Mouse (Mus musculus): ENCODE data around the gene Rorb. TPM values are rescaled to one million over a fixed set of nuclear protein-coding genes. Genes with fewer than 3 reads are reported as not detected.

Gene Rorb
- polyA plus RNA-seq, 1 experiment: 0.06 TPM

DNA sequence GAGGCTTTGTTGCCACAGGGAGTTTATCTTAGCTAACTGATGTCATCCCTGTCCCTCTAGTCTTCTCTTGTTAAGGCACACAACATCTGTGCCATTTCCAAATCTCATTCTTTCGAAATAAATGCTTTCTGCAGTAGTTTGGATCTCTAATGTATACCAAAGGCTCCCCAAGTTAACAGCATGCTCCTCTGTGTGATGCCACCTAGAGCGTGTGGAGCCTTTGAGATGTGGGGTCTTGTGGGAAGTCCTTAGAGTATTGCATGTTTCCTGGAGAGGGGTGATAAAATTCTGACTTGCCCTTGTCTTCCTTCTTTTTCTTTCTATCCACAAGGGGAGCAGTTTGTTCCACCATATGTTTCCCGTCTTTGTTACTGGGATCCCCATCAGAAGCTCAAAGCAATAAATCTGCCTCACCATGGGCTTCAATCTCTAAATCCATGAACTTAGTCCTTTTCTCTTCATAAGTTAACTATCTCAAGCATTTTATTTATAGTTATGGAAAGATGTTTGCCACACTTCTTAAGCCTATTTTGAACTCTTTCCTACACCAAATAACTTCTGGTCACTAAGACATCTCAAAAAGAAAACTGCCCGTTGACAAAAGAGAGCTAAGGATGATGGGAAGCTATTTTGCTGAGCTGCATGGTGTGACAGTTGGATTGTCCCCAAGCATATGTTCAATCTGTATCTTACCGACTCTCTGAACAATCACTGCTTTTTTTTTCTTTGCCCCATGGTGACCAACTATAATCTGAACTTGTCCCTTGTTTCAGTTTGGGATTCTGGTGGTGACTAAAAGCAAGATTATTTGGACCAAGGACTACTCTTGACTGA is 76.3 kb downstream of the Rorb start:
- no peak for TF ChIP-seq POLR2A (IDR thresholded peaks at IDR 0.05; ENCODE audit: borderline replicate concordance, extremely low read depth, low read depth, low read length)
- no peak for TF ChIP-seq CTCF (IDR thresholded peaks at IDR 0.05; ENCODE audit: insufficient read depth, low read length)
- Histone ChIP-seq H3K4me3 (replicated peaks; ENCODE audit: extremely low read depth, low read depth, low read length) (no peak overlapping the region), H3K4me1 (ENCODE audit: control insufficient read depth, insufficient read depth, low read length) (no peaks in the 10 kb centered on the region)
- WGBS: 69% methylated on average over 5 of the region's 5 CpGs
- DNase-seq: no peak

DNA sequence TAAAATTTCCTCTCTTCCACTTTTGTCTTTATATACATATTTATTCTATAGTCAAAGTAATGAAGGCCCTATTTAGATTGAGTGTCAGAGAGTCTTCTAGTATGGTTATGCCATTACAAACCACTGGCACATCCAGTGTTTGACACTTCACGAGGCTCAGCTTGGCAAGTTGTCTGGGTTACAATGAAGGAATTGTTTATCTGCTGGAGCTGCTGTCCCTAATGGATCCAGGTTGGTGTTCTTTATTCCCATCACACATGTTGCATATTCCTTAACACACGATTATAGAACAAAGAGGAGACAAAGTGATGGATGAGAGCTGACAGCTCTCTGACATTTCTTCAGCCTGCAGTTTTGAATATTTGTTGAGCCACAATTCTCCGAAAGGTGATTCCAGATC is 77.0 kb downstream of the Rorb start:
- no peak for DNase-seq
- Histone ChIP-seq H3K4me1 (ENCODE audit: control insufficient read depth, insufficient read depth, low read length) (no peaks in the 10 kb centered on the region), H3K4me3 (replicated peaks; ENCODE audit: extremely low read depth, low read depth, low read length) (no peak overlapping the region)
- 59% methylated on average over 3 of the region's 3 CpGs for WGBS
- TF ChIP-seq CTCF (IDR thresholded peaks at IDR 0.05; ENCODE audit: insufficient read depth, low read length) (no peak), POLR2A (IDR thresholded peaks at IDR 0.05; ENCODE audit: borderline replicate concordance, extremely low read depth, low read depth, low read length) (no peak)

DNA sequence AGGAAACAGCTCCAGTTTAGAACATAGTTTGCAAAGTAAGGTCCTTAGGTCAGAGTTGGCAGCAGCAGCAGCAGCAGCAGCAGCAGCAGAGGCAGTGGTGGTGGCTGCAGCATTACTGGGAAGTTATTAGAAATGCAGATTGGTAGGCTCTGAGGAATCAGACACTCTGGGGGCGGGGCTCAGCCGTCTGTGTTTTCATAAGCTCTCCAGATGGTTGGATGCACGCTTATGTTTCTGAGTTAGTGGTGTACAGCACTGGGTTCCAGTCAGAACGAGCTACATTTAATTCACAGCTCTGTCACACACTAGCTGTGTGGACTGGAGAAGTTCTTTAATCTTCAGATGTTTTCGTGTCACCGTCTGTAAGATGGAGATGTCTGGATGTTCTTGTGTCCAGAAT is 105.9 kb downstream of the Rorb start:
- TF ChIP-seq POLR2A (IDR thresholded peaks at IDR 0.05; ENCODE audit: borderline replicate concordance, extremely low read depth, low read depth, low read length) (no peak), CTCF (IDR thresholded peaks at IDR 0.05; ENCODE audit: insufficient read depth, low read length) (no peak)
- 54% methylated on average over 6 of the region's 6 CpGs for WGBS
- no peak for DNase-seq
- Histone ChIP-seq H3K4me3 (replicated peaks; ENCODE audit: extremely low read depth, low read depth, low read length) (no peak overlapping the region), H3K4me1 (ENCODE audit: control insufficient read depth, insufficient read depth, low read length) (no peaks in the 10 kb centered on the region)

DNA sequence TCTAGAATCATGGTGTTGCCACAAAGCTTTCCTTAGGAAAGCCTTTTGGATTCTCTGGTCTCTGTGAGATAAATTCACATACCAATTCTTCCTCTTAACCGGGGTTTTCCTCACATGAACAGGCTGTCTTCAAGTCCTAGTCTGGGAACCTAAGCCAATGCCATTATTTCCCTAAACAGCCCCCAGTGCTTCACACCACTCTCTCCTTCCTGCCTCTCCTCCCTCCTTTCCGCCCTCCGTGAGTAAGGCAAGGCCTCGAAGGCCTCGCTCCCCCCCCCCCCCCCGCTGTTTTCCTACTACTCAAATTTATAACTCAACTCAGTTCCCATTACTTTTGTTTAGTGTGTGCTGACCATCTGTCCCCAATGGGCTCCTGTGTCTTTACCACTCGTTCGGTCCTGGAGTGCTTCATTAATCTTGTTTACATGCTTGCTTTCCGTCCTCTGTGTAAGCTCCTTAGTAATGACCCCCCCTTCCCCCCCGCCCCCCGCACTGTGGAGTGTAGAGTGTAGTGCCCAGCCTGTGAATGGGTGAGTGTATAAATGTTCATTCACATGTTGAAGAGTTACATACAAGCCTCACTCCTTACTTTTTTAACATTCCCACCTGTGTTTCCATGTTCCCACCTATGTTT is 106.9 kb downstream of the Rorb start:
- TF ChIP-seq CTCF (IDR thresholded peaks at IDR 0.05; ENCODE audit: insufficient read depth, low read length): no peak
- no peak for TF ChIP-seq POLR2A (IDR thresholded peaks at IDR 0.05; ENCODE audit: borderline replicate concordance, extremely low read depth, low read depth, low read length)
- WGBS: 39% methylated on average over 10 of the region's 11 CpGs
- H3K4me3 ChIP-seq (replicated peaks; ENCODE audit: extremely low read depth, low read depth, low read length): no peak overlapping the region
- H3K4me1 ChIP-seq (ENCODE audit: control insufficient read depth, insufficient read depth, low read length): no peaks in the 10 kb centered on the region
- no peak for DNase-seq

DNA sequence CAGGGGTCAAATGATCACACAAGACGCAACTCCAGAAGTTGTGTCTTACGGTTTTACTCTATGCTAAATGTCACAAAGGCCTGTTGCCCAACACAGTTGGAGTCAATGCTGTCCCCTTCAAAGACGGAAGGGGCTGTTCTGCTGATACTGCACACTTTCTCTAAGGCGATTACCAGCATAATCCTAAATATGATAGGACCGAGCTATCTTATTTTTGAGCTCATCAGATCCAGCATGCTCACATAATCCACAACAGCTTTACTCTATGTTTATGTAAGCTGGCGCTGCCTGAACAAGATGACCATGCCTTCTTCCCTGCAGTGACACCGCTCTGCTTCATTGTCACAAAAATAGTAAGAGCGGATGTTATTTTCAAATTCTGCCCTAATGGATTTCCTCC is 112.0 kb downstream of the Rorb start:
- TF ChIP-seq CTCF (IDR thresholded peaks at IDR 0.05; ENCODE audit: insufficient read depth, low read length): no peak
- TF ChIP-seq POLR2A (IDR thresholded peaks at IDR 0.05; ENCODE audit: borderline replicate concordance, extremely low read depth, low read depth, low read length): no peak
- WGBS: 58% methylated on average over 8 of the region's 8 CpGs
- DNase-seq: no peak

DNA sequence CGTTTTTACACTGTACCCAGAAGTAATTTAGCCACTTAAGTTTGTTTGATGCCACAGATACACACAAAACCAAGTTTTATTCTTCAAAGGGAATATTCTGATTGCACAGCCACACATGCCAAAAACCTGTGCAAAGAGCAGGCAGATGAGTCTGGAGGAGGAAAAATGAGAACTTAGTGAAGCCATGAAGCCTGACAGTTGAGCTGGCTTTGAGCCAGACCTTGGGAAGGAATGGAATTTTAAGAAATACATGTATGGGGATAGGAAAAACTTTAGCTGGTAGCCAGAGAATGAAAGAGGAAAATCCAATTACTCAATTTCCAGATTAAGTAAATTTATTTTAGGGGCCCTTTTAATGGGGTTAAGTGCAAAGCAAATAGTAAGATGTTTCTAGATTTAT is 113.3 kb downstream of the Rorb start:
- no peak for DNase-seq
- Histone ChIP-seq H3K4me3 (replicated peaks; ENCODE audit: extremely low read depth, low read depth, low read length) (no peak overlapping the region), H3K4me1 (ENCODE audit: control insufficient read depth, insufficient read depth, low read length) (no peaks in the 10 kb centered on the region)
- TF ChIP-seq CTCF (IDR thresholded peaks at IDR 0.05; ENCODE audit: insufficient read depth, low read length) (no peak), POLR2A (IDR thresholded peaks at IDR 0.05; ENCODE audit: borderline replicate concordance, extremely low read depth, low read depth, low read length) (no peak)
- 70% methylated on average over 1 of the region's 1 CpGs for WGBS

More for the DNA sequence above, 112.0 kb downstream of the Rorb start:
- Histone ChIP-seq H3K4me1 (ENCODE audit: control insufficient read depth, insufficient read depth, low read length) (no peaks in the 10 kb centered on the region), H3K4me3 (replicated peaks; ENCODE audit: extremely low read depth, low read depth, low read length) (no peak overlapping the region)

DNA sequence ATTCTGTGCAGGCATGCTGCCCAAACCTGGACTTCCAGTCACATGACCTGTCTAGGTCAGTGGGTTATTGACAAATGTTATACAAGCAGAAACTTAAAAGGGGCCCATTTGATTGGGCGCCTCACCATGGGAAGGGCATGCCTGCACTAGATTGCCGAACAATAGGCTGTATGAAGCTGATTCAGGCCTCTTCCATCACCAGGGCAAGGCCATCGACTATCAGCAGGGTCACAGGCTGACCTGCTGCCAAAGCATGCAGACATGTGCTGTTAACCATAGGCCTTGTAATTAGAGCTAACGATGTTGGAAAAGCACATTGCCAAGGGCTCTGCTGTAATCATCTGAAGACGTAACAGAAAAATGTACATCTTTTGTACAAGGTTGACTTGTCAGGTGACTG is 131.0 kb downstream of the Rorb start:
- TF ChIP-seq POLR2A (IDR thresholded peaks at IDR 0.05; ENCODE audit: borderline replicate concordance, extremely low read depth, low read depth, low read length) (no peak), CTCF (IDR thresholded peaks at IDR 0.05; ENCODE audit: insufficient read depth, low read length) (no peak)
- Histone ChIP-seq H3K4me1 (ENCODE audit: control insufficient read depth, insufficient read depth, low read length) (no peaks in the 10 kb centered on the region), H3K4me3 (replicated peaks; ENCODE audit: extremely low read depth, low read depth, low read length) (no peak overlapping the region)
- 76% methylated on average over 5 of the region's 5 CpGs for WGBS
- DNase-seq: no peak

DNA sequence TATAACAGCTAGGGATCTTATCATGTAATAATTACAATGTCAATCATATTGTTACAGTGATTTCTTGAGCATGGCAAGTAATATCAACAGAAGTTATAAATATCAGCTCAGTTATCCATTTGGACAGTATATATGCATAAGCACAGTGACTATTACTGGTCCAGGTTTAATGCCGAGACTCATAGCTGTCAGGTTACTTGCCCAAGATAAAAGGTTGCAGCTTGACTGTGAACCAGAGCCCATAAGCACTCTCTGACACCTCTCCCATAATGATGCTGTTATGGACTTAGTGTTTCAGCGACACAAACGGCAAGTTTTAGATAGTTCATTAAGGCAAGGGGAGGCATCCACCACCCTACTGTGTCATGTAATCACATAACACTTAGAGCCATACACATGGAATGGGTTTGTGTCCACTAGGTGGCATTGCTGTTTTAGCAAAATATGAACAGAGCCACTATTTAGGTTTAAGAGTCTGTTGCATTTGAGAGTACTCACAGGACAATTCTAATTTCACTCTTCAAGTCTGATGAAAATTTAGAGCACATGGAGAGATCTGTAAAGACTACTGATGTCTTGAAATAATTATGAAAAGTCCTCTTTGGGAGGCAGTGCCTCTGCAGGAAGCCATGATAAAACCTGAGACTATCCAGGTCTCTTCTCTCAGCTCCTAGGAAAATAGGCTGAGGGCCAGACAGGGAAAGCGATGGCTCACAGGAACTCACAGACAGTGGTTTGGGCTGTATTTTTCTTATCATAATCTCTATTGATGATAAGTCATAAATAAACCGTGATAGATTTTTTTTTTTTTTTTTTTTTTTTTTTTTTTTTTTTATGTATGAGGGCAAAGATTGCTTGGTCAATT is 136.0 kb downstream of the Rorb start:
- TF ChIP-seq CTCF (IDR thresholded peaks at IDR 0.05; ENCODE audit: insufficient read depth, low read length) (0 out of 2 replicates have a peak, but pooled peaks have one; percentile 0), POLR2A (IDR thresholded peaks at IDR 0.05; ENCODE audit: borderline replicate concordance, extremely low read depth, low read depth, low read length) (no peak)
- DNase-seq: no peak
- H3K4me1 ChIP-seq (ENCODE audit: control insufficient read depth, insufficient read depth, low read length): no peaks in the 10 kb centered on the region
- no peak overlapping the region for H3K4me3 ChIP-seq (replicated peaks; ENCODE audit: extremely low read depth, low read depth, low read length)
- WGBS: 44% methylated on average over 5 of the region's 5 CpGs

DNA sequence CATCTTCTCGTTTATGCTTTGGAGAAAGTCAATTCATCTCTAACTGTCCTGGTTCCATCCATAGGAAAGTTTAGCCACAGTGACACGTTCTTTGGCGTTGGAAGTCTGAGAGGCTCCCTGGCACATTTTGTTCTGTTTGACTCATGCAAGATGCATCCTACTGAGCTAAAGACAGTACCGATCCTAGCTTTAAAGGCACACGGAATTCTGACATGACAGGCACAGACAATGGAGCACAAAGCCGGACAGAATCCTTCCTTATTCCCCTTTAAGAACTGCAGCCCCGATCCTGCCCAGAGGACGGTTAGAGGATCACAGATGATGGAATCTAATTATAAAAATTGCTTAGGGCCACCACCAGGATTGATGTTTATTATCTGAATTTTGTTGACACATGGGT is 141.6 kb downstream of the Rorb start:
- 73% methylated on average over 8 of the region's 8 CpGs for WGBS
- no peak for TF ChIP-seq CTCF (IDR thresholded peaks at IDR 0.05; ENCODE audit: insufficient read depth, low read length)
- no peak for TF ChIP-seq POLR2A (IDR thresholded peaks at IDR 0.05; ENCODE audit: borderline replicate concordance, extremely low read depth, low read depth, low read length)
- H3K4me1 ChIP-seq (ENCODE audit: control insufficient read depth, insufficient read depth, low read length): no peaks in the 10 kb centered on the region
- no peak for DNase-seq
- H3K4me3 ChIP-seq (replicated peaks; ENCODE audit: extremely low read depth, low read depth, low read length): no peak overlapping the region
